Mouse (Mus musculus) forebrain, embryonic 13.5 days (tissue): ENCODE data around the gene Rpsa. TPM values are rescaled to one million over a fixed set of nuclear protein-coding genes. Genes with fewer than 3 reads are reported as not detected.

Experiments used
- ATAC-seq: fragments of 200-750 bp; cut with Nextera tagmentation; 2 replicates; pipeline ENCODE4 v1.8.0; 2017
- H3K27ac ChIP-seq: fragments of 300-500 bp; sonication (generic); 2 replicates; pipeline ENCODE4 v1.5.1; 2015; ENCODE audit warnings: inconsistent platforms, mild to moderate bottlenecking, moderate library complexity
- H3K27me3 ChIP-seq: fragments of 300-500 bp; sonication (generic); 2 replicates; pipeline ENCODE4 v1.6.1; 2015; ENCODE audit warnings: mild to moderate bottlenecking, inconsistent platforms
- H3K36me3 ChIP-seq: fragments of 300-500 bp; sonication (generic); 2 replicates; pipeline ENCODE4 v1.6.1; 2015; ENCODE audit warnings: mild to moderate bottlenecking, inconsistent platforms; ENCODE audit not compliant: poor library complexity, severe bottlenecking
- H3K4me1 ChIP-seq: fragments of 300-500 bp; sonication (generic); 2 replicates; pipeline ENCODE4 v1.6.1; 2015; ENCODE audit warnings: inconsistent platforms
- H3K4me2 ChIP-seq: fragments of 300-500 bp; sonication (generic); 2 replicates; pipeline ENCODE4 v1.6.1; 2015; ENCODE audit warnings: inconsistent platforms, mild to moderate bottlenecking, moderate library complexity
- H3K4me3 ChIP-seq: fragments of 300-500 bp; sonication (generic); 2 replicates; pipeline ENCODE4 v1.5.1; 2015; ENCODE audit warnings: mild to moderate bottlenecking, inconsistent platforms
- H3K9ac ChIP-seq: fragments of 300-500 bp; sonication (generic); 2 replicates; pipeline ENCODE4 v1.6.1; 2015; ENCODE audit warnings: mild to moderate bottlenecking, inconsistent platforms
- H3K9me3 ChIP-seq: fragments of 300-500 bp; sonication (generic); replicated peaks from 2 replicates; pipeline ENCODE4 v1.6.1; 2016; ENCODE audit warnings: inconsistent platforms
- WGBS: fragments of 180-500 bp; shearing (Covaris S2); methylation state at CpG from one replicate; pipeline ENCODE4 v1.1.7; 2015; 5-methylcytosine and 5-hydroxymethylcytosine counted together
- polyA plus RNA-seq: library from polyadenylated mRNA; unstranded; fragments of >200 nt; fragmentation: Nextera tagmentation; extraction: Ambion mirVana; gene quantifications from 2 replicates; pipeline ENCODE4 v1.2.1, GENCODE M21; 2015

Rpsa gene
- polyA plus RNA-seq, 1 experiment from 2014 or later: 1,184 TPM

DNA sequence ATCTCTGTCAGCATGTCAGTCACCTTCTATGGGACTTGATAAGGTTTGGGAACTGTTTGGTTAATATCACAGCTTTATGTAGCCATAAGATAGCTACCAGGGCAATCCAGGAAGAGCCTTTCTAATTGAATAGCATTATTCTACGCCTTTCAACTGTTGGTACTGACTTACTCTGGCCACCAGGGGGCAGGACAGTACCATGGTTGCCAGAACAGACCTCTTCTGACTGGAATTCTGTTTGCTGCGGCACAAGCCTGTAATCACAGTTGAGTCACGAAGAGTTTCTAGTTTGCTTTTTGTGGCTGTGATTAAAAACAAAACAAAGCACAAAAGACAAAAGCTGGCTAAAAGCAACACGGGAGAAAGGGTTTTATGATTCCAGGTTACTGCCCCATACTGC, 13.2 kb downstream of the Rpsa start:
- H3K27ac ChIP-seq: no peak overlapping the region
- H3K36me3 ChIP-seq: no peaks in the 10 kb centered on the region
- no peaks in the 10 kb centered on the region for H3K4me1 ChIP-seq
- H3K4me3 ChIP-seq: no peak overlapping the region
- H3K4me2 ChIP-seq: no peak overlapping the region
- 9% methylated on average over 4 of the region's 4 CpGs for WGBS
- ATAC-seq: peak; percentile 72; the same call in 1 of the 2 replicates
- no peaks in the 10 kb centered on the region for H3K9me3 ChIP-seq
- no peak overlapping the region for H3K9ac ChIP-seq
- no peaks in the 10 kb centered on the region for H3K27me3 ChIP-seq

DNA sequence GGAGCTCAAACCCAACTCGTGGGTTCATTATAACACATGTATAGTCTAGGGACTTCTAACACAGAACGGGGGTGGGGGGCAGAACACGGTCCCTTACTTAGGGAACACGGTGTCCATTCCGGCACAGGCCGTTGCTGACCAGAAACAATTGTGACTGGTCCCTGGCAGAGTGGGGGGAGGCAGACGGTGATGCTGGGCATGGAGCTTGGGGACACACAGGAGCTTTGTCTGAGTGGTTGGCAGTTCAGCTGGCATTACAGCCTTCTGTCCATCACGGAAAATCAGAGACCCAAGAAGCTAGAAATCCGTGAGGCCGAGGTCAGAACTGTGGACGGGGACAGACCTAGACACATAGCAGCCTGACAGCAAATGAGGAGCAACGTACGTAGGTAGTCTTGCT, 17.0 kb downstream of the Rpsa start:
- no peak overlapping the region for H3K9ac ChIP-seq
- no peaks in the 10 kb centered on the region for H3K9me3 ChIP-seq
- H3K4me2 ChIP-seq: no peak overlapping the region
- H3K4me1 ChIP-seq: peaks cover 8% of the 10 kb centered on the region
- WGBS: 88% methylated on average over 13 of the region's 13 CpGs
- no peaks in the 10 kb centered on the region for H3K27me3 ChIP-seq
- no peaks in the 10 kb centered on the region for H3K36me3 ChIP-seq
- H3K27ac ChIP-seq: no peak overlapping the region
- H3K4me3 ChIP-seq: no peak overlapping the region
- ATAC-seq: no peak

DNA sequence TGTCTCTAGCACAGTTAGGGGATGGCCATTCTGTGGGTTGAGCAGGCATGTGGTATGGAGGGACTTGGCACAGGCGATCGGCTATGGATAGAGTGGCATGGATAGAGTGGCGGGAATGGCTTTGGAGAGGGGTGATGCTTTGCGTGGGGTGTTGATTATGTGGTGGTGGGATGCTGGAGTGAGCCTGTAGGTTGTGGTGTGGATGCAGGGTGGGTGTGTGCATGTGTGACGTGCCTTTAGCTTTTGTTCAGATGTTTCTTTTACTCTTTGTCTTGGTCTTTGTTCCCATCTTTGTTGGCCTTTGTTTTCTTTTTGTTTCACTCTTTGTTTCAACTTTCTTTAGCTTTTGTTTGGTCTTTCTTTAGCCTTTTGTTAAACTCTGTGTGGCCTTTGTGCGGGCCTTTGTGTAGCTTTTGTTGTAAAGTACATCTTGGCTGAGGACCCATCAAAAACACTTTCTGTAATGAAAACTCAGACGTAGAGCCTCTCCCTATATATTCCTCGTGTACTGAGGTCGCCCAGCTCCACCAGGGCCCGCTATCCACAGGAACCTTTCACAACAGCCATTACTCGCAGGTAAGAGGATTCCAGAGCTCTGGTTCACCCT, 21.8 kb downstream of the Rpsa start, which contains the start of gene Mobp:
Mobp (plus strand) TSS at position 486 of the 607 bp plus-strand sequence.
- Histone ChIP-seq H3K27ac (no peak within 1 kb of the TSS), H3K9me3 (no peaks in the 10 kb centered on the region), H3K4me3 (no peak within 1 kb of the TSS), H3K36me3 (no peaks in the 10 kb centered on the region), H3K27me3 (no peaks in the 10 kb centered on the region), H3K4me2 (no peak within 1 kb of the TSS), H3K9ac (no peak within 1 kb of the TSS), H3K4me1 (peaks cover 11% of the 10 kb centered on the region)
- WGBS: 26% methylated on average over 11 of the region's 11 CpGs
- ATAC-seq: no peak

DNA sequence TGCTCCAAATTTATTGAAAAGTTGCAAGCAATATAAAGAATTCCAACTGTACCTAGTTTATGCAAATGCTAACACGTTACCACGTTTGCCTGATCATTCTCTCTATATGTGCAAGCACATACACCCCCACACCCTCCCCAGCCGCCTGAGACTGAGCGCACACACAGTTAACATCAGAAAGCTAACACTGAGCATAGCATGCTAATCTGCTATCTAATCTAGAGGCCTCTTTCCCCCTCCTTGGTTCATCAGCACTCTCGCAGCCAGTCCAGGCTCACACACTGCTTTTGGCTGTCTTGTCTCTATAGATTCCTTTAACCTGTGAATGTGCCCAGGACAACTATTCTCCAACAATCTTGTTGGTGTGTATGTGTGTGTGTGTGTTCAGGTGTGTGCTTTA, 23.7 kb downstream of the Rpsa start:
- no peak overlapping the region for H3K9ac ChIP-seq
- 82% methylated on average over 5 of the region's 5 CpGs for WGBS
- H3K4me2 ChIP-seq: no peak overlapping the region
- no peaks in the 10 kb centered on the region for H3K36me3 ChIP-seq
- no peaks in the 10 kb centered on the region for H3K27me3 ChIP-seq
- H3K4me1 ChIP-seq: peaks cover 11% of the 10 kb centered on the region
- no peak for ATAC-seq
- H3K9me3 ChIP-seq: no peaks in the 10 kb centered on the region
- no peak overlapping the region for H3K27ac ChIP-seq
- no peak overlapping the region for H3K4me3 ChIP-seq

DNA sequence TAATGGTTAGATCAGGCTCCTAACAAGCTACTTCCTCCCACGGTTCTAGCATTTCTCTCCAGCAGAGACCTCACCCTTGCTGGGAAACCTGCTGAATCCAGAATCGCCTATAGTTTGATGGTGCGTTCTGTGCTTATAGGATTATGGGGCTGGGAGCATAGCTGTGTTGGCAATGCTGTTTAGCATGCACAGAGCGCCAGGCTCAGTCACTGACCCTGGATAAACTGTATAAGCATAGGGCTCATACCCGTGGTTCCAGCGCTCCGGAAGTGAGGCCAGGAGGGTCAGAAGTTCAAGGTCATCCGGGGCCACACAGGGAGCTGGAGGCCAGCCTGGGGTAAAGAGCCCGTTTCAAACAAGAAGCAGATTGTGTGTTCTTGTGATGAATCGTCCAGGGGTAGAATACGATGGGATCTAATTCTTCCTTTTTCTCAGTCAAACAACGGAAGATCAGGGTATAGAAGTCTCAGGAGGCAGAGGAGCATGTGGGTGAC, 24.5 kb downstream of the Rpsa start:
- WGBS: 83% methylated on average over 12 of the region's 12 CpGs
- ATAC-seq: no peak
- Histone ChIP-seq H3K27ac (no peak overlapping the region), H3K4me2 (no peak overlapping the region), H3K4me3 (no peak overlapping the region), H3K9ac (no peak overlapping the region), H3K4me1 (peaks cover 11% of the 10 kb centered on the region), H3K27me3 (no peaks in the 10 kb centered on the region), H3K9me3 (no peaks in the 10 kb centered on the region), H3K36me3 (no peaks in the 10 kb centered on the region)

DNA sequence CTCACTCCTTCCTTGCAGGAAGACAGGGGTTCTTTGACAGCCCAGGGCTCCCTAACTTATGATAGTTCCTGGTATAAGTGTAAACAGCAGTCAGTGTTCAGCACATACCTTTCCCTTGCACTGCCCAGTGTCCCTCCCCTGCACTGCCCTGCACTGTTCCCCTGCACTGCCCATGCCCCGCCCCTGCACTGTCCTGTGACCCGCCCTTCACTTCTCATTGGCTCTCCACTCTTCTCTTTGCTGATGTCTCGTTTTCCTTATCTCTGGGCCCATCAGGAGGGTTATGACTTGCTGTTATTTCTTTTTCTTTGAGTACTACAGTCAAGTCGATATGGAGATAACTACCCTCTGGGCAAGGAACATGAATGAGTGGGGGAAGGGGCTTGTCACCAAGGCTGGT, 30.6 kb downstream of the Rpsa start:
- Histone ChIP-seq H3K27ac (no peak overlapping the region), H3K36me3 (no peaks in the 10 kb centered on the region), H3K4me1 (0 out of 2 replicates have a peak, but pooled peaks cover 4% of the 10 kb centered on the region), H3K9ac (no peak overlapping the region), H3K4me2 (no peak overlapping the region), H3K9me3 (no peaks in the 10 kb centered on the region), H3K4me3 (no peak overlapping the region), H3K27me3 (no peaks in the 10 kb centered on the region)
- ATAC-seq: no peak
- WGBS: 50% methylated on average over 4 of the region's 4 CpGs

DNA sequence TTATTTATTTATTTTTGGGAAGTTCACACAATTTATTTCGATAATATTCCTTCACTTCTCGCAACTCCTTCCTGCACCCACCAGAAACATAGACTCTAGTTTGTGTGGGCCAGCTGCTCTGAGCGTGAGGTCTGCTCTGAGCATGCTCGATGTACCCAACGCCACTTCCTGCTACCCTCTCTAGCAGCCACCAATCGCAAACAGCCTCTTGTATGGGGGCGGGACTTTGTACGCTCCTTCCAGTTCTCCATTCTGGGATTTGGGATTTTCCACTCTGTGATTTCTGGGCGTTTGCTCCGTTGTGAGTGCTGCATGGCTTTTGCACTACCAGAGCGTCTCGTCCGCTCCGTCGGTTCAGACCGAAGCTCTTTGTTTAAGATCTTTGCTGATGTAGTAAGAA, 36.4 kb downstream of the Rpsa start:
- H3K4me2 ChIP-seq: no peak overlapping the region
- no peaks in the 10 kb centered on the region for H3K27me3 ChIP-seq
- no peak for ATAC-seq
- H3K9me3 ChIP-seq: no peaks in the 10 kb centered on the region
- H3K9ac ChIP-seq: no peak overlapping the region
- H3K36me3 ChIP-seq: no peaks in the 10 kb centered on the region
- H3K27ac ChIP-seq: no peak overlapping the region
- H3K4me1 ChIP-seq: no peaks in the 10 kb centered on the region
- H3K4me3 ChIP-seq: no peak overlapping the region
- WGBS: 82% methylated on average over 16 of the region's 16 CpGs

DNA sequence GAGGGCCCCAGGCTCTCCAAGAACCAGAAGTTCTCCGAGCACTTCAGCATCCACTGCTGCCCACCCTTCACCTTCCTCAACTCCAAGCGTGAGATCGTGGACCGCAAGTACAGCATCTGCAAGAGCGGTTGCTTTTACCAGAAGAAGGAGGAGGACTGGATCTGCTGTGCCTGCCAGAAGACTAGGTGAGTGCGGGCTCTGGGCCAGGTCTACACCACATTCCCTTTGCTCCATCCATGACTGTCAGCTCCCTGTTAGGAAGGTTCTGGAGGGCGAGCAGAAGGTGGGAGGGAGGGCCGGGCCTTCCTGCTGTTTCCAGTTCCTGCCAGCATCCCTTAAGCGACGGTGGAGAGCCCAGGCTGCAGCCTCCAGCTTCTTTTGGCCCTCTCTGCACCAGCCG, 40.3 kb downstream of the Rpsa start:
- no peak overlapping the region for H3K9ac ChIP-seq

DNA sequence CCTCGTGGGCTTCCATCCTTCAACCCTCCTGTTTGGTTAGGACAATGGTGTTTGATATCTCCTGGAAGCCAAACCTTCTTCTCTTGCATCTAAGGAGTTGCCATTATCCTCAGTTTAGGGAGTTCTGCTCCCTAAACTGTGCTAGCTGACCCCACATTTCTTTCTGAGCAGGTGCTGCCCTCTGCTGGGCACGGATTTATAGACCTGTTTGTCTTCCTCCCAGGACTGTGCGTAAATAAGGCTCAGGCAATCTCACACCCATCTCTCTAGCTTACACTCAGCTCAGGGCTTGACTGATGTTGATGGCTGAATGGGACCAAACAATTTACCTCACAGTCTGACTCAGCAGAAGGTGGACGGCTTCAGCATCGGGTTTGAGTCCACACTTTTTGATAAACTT, 43.8 kb downstream of the Rpsa start:
- peak; percentile 33; the same call in 1 of the 2 replicates for ATAC-seq
- H3K27me3 ChIP-seq: no peaks in the 10 kb centered on the region
- 41% methylated on average over 5 of the region's 5 CpGs for WGBS
- no peaks in the 10 kb centered on the region; the same call in 1 of the 2 replicates for H3K9me3 ChIP-seq
- H3K4me2 ChIP-seq: no peak overlapping the region
- H3K36me3 ChIP-seq: no peaks in the 10 kb centered on the region
- no peak overlapping the region for H3K4me3 ChIP-seq
- no peak overlapping the region for H3K9ac ChIP-seq
- H3K27ac ChIP-seq: no peak overlapping the region
- H3K4me1 ChIP-seq: no peaks in the 10 kb centered on the region

More for the DNA sequence above, 40.3 kb downstream of the Rpsa start:
- ATAC-seq: no peak
- H3K4me2 ChIP-seq: no peak overlapping the region
- H3K36me3 ChIP-seq: no peaks in the 10 kb centered on the region
- H3K27me3 ChIP-seq: no peaks in the 10 kb centered on the region
- no peak overlapping the region for H3K4me3 ChIP-seq
- 73% methylated on average over 11 of the region's 11 CpGs for WGBS
- H3K4me1 ChIP-seq: no peaks in the 10 kb centered on the region
- no peaks in the 10 kb centered on the region; the same call in 1 of the 2 replicates for H3K9me3 ChIP-seq
- H3K27ac ChIP-seq: no peak overlapping the region

DNA sequence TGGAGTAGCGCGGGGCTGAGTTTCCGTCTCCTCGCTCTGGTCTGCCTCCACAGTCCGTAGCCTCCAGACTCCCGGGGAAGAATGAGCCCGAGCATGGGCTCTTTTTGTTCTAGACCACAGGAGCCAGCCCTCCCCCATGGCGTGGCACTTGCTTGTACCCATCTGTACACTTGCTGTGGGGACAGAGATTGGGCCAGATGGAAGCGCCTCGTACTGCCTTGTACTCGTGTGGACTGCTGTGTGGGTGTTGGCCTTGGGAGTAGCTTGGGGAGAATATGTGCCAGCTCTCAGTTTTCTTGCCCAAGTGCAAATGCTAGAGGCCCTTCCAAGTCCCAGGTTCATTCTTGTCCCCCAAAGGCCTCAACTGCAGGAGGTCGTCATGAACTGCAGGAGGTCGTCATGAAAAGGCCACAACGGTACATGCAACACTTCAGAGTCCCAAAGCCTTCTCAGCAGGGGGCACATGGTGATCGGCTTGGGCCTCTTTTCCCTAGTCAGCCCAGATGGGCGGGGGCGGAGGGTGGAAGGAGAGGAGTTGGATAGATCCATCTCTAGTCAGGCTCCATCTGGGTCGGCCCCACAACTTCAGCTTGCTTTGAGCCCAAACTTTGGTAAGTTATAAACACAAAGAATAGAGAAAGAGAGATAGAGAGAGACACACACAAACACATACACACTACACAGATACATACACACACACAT, 47.1 kb downstream of the Rpsa start:
- Histone ChIP-seq H3K27ac (no peak overlapping the region), H3K4me3 (no peak overlapping the region), H3K9me3 (no peaks in the 10 kb centered on the region; the same call in 1 of the 2 replicates), H3K36me3 (no peaks in the 10 kb centered on the region), H3K4me1 (no peaks in the 10 kb centered on the region), H3K4me2 (no peak overlapping the region), H3K27me3 (no peaks in the 10 kb centered on the region), H3K9ac (no peak overlapping the region)
- no peak for ATAC-seq
- WGBS: 79% methylated on average over 18 of the region's 18 CpGs

DNA sequence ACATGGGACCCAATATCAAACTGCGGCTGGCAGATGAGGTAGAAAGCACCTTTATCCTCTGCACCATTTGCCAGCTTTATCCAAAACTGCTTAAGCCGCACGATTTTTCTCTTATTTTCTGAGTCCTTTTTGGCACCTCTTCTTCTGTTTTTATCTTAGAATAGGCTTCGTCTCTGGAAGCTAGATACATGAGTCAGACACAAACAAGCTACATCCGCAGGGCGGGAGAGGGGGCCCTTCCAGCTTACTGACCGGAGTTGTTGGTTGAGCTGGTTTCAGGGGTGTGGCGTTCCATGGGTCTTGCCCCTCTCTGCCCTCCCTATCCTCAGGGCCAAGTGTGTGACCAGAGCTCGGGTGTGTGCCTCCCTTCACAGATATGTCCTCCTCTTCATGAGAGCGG, 51.3 kb downstream of the Rpsa start:
- no peak overlapping the region for H3K4me2 ChIP-seq
- H3K27ac ChIP-seq: no peak overlapping the region
- no peaks in the 10 kb centered on the region for H3K36me3 ChIP-seq
- H3K9ac ChIP-seq: no peak overlapping the region
- H3K27me3 ChIP-seq: no peaks in the 10 kb centered on the region
- ATAC-seq: no peak
- H3K4me1 ChIP-seq: no peaks in the 10 kb centered on the region
- H3K9me3 ChIP-seq: no peaks in the 10 kb centered on the region
- WGBS: 91% methylated on average over 10 of the region's 10 CpGs
- H3K4me3 ChIP-seq: no peak overlapping the region
